Mouse (Mus musculus) thymus, adult 2 months (tissue): ENCODE measurements around the gene Ly6g5c.

Experiments
- CTCF ChIP-seq: fragments of 200-500 bp; IDR thresholded peaks from 2 replicates; pipeline ENCODE4 v1.5.1; 2012; ENCODE audit warnings: mild to moderate bottlenecking, control low read depth, low read length, moderate library complexity, borderline replicate concordance; ENCODE audit not compliant: control insufficient read depth, poor library complexity, insufficient read depth; ENCODE audit errors: extremely low read depth
- POLR2A ChIP-seq: fragments of 200-500 bp; IDR thresholded peaks from 2 replicates; pipeline ENCODE4 v1.6.1; 2012; ENCODE audit warnings: mild to moderate bottlenecking, low read length, control low read depth, moderate library complexity; ENCODE audit not compliant: control insufficient read depth, poor library complexity, insufficient read depth; ENCODE audit errors: extremely low read depth

DNA sequence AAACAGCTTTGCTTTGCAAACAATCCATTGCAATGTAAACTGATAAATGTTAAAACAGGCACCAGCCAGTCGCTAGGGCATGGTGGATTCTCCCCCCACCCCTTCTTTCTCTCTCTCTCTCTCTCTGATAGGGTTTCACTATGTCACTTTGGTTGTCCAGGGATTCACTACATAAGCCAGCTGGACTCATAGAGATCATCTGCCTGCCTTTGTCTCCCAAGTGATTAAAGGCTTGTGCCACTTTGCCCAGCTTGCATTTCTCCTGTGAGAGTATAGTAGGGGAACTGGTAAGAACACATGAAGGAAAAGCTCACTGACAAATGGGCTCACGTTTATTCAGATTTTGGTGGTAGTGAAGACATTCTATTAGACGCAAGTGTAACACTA lies 24.1 kb downstream of the Ly6g5c start:
- TF ChIP-seq POLR2A (no peak), CTCF (no peak)
